Mouse (Mus musculus) ES-Bruce4 (cell line): ENCODE results near the gene Hist1h2bj.

Experiments
- CTCF ChIP-seq: IDR thresholded peaks from one replicate; pipeline ENCODE4 v1.8.1; 2011; ENCODE audit warnings: low read depth, low read length
- EP300 ChIP-seq: IDR thresholded peaks from 2 replicates; pipeline ENCODE4 v1.6.1; 2011; ENCODE audit warnings: low read depth, low read length; ENCODE audit not compliant: insufficient read depth
- POLR2A ChIP-seq: IDR thresholded peaks from one replicate; pipeline ENCODE4 v1.8.1; 2011; ENCODE audit warnings: low read length; ENCODE audit not compliant: insufficient read depth

DNA sequence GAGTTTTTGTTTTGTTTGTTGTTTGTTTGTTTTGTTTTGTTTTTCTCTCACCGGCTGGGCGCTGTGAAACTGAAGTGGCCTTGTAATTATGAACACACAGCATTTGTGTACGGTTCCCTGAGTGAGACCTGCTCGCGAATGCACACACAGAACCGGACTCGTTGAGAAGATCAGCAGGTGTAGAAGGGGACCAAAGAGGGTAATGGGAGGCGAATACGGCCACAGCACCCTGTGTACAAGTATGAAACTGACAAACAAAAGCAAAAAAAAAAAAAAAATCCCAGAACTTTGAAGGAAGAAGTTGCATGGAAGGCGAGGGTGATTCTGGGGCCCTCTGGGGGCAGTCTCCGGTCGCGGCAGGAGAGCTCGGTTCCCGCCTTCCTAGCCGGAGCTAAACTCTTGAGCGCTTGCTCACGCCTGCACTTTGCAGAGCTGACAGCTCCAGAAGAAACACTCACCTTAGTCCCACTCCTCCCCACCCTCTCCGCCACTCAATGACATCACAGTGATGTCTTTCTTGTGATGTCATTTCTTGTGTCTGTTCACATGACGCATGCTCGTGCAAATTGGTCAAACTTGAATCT, 47.6 kb upstream of the Hist1h2bj start:
- TF ChIP-seq POLR2A (no peak), EP300 (no peak), CTCF (no peak)
